26 mouse cellular contexts compared by ENCODE assay signal in genomic region chr2:71231951-71232350, GRCm38 (mm10).
"Had no signal": no experiment of that assay in that cellular context is flagged by ENCODE, and none has a peak within 500 bp of the region (broad histone marks: within the 10 kb centered on the region; RNA-seq: fewer than 3 reads in every experiment).

No protein-coding gene starts in this region.

- DNase-seq: gastrocnemius, adult 2 months; gastrocnemius, postnatal 10 days; gastrocnemius, postnatal 25 days; heart, adult 18-20 months; heart, postnatal 10 days; heart, postnatal 4 days; kidney, adult 18-20 months; kidney, adult 8-10 months; kidney, postnatal 10 days; kidney, postnatal 36 days; layer of hippocampus, adult 9-11 months; layer of hippocampus, postnatal 36 days; left cerebral cortex, postnatal 4 days had no signal

- H3K27me3 ChIP-seq: heart, embryonic 12.5 days; hindbrain, embryonic 12.5 days; intestine, embryonic 15.5 days; limb, embryonic 13.5 days; limb, embryonic 15.5 days; liver, embryonic 12.5 days had no signal

- H3K4me1 ChIP-seq: heart, embryonic 10.5 days; heart, embryonic 12.5 days; hindbrain, embryonic 10.5 days; hindbrain, embryonic 12.5 days; intestine, embryonic 15.5 days; limb, embryonic 13.5 days; limb, embryonic 15.5 days had no signal

- ATAC-seq: hindbrain, embryonic 16.5 days; inflammation-experienced regulatory T-cells, adult 6 months; intestine, embryonic 15.5 days; intestine, postnatal 0 days; liver, embryonic 12.5 days had no signal

- H3K9ac ChIP-seq: heart, embryonic 12.5 days; hindbrain, embryonic 12.5 days; hindbrain, embryonic 14.5 days; intestine, embryonic 15.5 days; limb, embryonic 13.5 days; limb, embryonic 15.5 days; liver, embryonic 12.5 days; liver, embryonic 14.5 days had no signal

- H3K4me3 ChIP-seq: gastrocnemius, adult 2 months; heart, embryonic 10.5 days; heart, embryonic 12.5 days; hindbrain, embryonic 10.5 days; hindbrain, embryonic 12.5 days; intestine, embryonic 15.5 days; limb, embryonic 13.5 days; limb, embryonic 15.5 days; liver, embryonic 12.5 days had no signal

- H3K9me3 ChIP-seq: heart, embryonic 10.5 days; heart, embryonic 12.5 days; hindbrain, embryonic 10.5 days; hindbrain, embryonic 12.5 days; intestine, embryonic 15.5 days; limb, embryonic 13.5 days; limb, embryonic 15.5 days; liver, embryonic 12.5 days had no signal

- H3K4me2 ChIP-seq: heart, embryonic 12.5 days; hindbrain, embryonic 12.5 days; hindbrain, embryonic 14.5 days; intestine, embryonic 15.5 days; limb, embryonic 13.5 days; limb, embryonic 15.5 days; liver, embryonic 12.5 days had no signal

- H3K27ac ChIP-seq: gastrocnemius, adult 2 months; heart, embryonic 10.5 days; hindbrain, embryonic 10.5 days; hindbrain, embryonic 12.5 days; hindbrain, embryonic 14.5 days; intestine, embryonic 15.5 days; limb, embryonic 13.5 days; limb, embryonic 15.5 days; liver, embryonic 12.5 days; liver, embryonic 14.5 days had no signal
